Mouse (Mus musculus) layer of hippocampus, adult 8-10 months (tissue): ENCODE results near the gene Mab21l3. TPM values are rescaled to one million over a fixed set of nuclear protein-coding genes. Genes with fewer than 3 reads are reported as not detected.

ENCODE experiments used
- DNase-seq, 2 experiments: peaks; one replicate each; pipeline ENCODE4 v3.0.0; 2022; ENCODE audit warnings: low spot score in 2 of 2
- total RNA-seq, 4 experiments: library from RNA; stranded (reverse); gene quantifications; 2 replicates each; pipeline ENCODE4 v1.2.4; 2022

Gene Mab21l3
- total RNA-seq: not detected

DNA sequence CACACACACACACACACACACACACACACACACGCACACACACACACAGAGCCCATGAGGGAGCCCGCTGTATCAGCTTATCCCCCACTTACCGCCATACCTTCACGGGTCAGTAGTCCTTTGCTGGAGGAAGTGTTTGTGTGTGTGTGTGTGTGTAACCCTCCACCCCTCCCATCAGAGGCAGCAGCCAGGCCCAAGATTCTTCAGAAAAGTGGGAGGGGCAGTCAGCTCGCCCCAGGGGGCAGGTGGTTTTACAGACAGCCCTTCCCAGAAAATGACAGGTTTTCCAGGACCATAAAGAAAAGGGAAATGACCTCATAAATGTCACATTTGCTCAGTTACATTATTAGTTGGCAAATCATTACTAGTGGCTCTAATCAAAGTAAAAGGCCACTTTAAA, at the start of gene Mab21l3:
Gene Mab21l3, minus strand, starts transcription at position 144 of the 400 bp plus-strand sequence.
- DNase-seq: no peak

DNA sequence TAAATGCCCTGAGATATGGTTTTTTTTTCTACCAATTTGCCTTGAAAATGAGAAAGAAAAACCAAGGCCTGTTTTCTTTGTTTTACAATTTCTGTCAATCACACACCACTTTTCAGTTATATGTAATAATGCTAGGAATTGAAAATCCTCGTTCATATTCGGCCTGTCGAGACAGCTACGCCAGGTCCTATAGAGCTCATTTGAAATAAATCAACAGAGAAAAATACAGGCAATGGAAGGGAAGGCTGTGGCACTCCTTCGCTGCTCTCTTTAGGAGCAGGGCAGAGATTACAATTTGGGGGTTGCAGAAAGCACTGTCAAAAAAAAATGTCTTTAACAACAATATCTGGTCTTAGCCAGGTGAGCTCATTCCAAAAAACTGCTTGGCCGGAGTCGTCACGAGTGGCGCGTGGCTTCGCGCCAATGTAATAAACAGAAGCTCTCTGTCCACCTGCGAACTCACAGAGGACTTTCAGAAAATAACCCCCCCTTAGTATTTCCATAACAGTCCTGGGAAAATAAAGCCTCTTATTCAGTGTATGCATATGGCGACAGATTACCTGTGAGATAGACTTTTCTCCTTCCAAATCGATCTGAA, 48.7 kb upstream of the Mab21l3 start:
- no peak for DNase-seq

DNA sequence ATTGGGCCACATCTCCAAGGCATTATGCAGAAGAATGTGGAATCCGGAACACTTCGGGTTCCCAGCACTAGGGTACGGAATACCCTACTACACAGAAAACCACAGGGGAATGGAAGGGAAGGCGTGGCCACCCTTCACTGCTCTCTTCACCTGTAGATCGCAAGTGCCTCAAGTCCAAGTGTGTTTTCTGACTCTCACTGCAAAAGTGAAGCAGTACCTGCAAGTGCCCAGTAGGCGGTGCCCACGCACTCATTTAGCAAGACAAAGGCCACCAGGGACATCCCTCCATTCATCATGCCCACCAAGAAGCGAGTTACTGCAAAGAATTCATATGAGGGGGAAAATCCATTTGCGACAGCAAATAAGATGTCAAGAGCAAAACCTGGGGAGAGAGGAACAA, 48.1 kb upstream of the Mab21l3 start:
- DNase-seq: peak; percentile 53 to 68

DNA sequence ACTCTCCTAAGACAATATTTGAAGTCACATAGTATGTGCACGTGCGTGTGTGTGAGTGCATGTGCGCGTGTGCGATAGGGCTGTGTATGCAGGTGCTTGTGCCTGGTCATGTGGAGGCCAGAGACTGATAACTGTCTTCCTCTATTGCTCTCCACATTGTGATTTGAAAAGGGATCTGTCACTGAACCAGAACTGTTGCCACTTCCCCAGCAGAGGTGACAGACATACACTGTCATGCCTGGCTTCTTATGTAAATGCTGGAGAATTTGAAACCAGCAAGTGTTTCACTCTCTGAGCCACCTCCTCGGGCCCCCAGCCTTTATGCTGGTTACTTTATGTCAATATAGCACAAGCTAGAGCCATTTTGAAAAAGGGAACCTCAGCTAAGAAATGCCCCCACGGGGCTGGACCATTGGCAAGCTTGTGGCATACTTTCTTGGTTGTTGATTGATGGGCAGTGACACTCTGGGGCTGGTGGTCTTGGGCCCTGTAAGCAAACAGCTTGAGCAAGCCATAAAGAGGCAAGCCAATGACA, 46.7 kb upstream of the Mab21l3 start:
- DNase-seq: no peak

DNA sequence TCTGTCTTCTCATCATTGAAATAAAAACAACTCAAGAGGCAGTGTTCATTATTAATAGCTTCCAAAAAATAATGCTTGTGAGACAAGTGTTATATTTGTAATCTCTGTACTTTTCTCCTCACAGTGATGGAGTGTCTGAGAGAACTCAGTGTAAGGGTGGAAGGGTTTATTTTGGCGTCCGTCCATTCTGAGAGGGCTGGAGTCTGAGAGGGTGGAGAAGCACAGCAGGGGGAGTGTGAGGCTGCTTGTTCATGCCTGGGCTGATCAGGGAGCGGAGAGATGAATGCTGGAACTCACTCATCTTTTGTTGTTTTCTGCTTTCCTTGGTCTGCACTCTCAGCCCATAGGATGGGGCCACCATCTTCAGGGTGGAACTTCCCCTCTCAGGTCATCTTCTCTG, 36.8 kb upstream of the Mab21l3 start:
- DNase-seq: no peak

DNA sequence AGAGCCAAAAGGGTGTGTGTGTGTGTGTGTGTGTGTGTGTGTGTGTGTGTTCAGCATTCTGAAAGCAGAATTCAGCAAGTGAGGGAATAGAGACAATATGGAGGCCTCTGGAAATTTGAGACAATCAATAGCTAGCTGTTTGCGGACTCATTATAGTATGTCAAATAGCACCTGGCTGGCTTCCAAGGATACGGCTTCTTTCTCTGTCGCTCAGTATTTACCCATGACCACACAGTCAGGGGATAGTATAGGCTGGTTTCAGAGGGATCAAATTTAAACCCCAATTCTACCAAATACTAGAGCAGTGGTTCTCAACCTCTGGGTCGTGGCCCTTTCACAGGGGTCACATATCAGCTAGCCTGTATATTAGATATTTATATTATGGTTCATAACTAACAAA, 36.3 kb upstream of the Mab21l3 start:
- DNase-seq: no peak

DNA sequence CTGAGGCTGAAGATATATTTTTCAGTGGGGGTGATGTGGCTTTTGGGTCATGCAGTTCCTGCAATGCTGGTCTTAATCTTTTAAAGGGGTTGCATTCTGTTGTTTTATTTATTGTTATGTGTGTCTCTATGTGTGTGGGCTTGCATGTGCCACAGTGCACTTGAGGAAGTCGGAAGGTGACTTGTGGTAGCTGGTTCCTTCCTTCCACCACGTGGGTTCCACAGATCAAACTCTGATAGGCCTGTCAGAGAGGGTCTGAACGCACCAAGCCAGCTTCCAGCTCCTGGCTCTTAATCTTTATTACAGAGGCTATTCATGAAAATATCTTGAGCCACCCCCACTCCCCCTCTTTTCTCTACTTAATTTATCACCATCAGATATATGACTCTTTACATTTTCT, 35.1 kb upstream of the Mab21l3 start:
- DNase-seq: no peak

DNA sequence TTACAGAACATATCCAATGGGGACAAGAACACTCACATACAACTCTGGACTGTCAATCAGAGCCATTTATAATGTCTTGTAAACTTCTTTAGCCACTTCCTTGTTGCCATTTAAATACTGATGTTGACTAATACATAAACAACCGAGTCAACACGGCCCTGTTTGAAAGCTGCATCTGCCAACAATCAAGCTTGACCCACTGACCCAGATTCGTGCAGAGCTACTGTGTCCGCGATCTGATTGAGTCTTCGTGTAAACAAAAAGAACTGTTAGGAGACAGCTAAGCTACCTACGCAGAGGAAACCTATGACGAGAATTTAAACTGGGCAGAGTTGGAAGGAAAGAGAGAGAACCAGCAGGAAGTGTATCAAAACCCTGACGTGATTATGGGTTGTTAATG, 33.0 kb upstream of the Mab21l3 start:
- DNase-seq: no peak

DNA sequence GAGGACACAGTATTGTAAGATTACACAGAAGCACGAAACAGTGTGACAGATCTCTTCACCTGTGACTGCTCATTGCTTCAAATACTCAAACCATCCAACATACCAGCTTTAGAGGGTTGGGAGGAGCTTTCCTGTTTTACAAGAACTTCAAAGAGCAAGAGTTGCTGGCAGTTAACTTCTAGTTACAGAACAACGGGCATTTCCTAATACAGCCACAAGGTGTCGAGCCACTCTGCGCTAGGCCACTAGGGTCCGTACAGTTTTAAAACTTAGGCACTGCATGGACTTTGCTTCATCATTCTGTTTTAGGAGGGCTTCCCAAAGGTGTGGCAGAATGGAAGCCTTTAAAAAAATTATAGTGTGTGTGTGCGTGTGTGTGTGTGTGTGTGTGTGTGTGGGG, 32.1 kb upstream of the Mab21l3 start:
- DNase-seq: no peak

DNA sequence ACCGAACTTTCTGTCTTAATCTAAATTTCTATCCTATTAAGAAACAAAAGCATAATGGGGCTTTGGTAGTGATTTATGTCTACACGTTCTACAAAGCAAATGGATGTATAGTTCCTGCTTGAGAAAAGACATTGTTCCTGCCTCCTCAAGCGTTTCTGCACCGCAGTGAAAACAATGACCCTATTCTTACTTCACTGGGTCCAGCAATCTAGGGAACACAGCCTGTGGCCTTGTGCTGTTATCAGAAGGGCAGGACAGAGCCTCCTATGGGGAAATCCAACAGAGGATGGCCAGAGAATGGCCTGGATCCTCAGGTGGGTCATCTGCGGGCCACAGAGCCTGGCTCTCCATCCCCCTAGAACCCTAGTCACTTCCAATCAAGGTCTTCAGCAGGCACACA, 29.4 kb upstream of the Mab21l3 start:
- DNase-seq: no peak

DNA sequence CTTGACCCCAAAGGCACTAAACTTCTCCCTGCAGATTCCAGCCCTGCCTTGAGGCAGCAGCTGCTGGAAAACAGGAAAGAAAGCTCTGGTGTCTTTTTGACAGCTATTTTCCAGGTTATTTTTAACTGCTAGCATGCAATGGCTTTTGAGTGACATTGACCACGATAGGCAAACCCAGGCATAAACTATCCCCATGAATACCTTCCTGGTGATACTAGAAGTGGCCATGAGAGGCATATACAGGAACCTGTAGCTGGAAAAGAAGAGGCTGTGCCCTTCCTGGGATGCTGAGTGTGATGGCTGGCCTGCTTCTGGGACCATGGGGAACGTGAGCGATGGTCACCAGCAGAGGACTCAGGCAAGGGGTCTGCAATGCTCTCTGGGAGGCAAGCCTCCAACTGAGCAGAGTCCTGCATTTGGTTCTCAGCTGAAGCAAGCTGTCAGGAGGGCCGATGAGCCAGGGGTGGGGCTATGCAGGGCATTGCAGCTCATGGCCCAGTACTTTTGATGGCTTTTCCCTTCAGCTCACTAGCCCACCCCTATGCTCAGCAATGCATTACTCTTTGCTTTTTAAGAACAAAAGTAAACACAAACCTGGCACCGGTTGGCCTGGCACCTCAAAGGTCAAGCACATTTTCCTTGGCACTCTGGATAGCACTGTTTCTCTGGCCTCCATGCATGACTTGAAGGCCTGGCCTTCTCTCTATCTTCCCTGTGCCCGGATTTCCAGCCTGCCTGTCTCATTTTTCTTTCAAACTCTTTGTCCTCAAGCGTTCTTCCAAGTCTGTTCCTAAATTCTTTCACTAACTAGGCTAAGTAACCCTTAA, 27.9 kb upstream of the Mab21l3 start:
- no peak for DNase-seq

DNA sequence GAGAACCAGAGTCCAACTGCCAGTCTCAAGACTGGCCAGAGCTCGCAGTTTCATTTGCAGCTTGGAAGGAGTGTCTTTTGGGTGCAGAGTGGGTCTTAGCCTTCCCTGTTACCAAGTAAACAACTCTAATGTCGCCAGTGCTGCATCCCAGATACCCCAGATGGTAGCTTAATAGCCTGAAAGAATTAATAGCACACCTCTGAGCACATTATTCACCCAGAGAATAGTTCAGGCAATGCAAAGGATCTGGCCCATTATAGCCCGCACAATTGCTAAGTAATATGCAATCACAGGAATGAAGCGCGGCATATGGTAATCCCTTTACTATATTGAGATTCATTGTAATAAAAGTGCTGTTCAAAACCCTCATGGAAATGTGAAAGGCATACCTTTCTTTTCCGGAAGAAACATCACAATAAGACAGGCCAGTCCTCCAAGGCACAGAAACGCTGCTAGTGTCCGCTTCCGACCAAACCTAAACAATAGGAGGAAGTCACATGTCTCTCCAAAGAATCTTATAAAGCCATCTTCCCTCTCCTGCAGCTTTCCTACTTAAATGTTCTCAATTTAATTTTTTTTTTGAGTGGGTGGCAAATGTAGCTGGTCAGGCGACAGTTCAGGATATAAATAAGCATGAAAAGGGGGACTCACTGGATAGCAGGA, 26.6 kb upstream of the Mab21l3 start:
- no peak for DNase-seq

DNA sequence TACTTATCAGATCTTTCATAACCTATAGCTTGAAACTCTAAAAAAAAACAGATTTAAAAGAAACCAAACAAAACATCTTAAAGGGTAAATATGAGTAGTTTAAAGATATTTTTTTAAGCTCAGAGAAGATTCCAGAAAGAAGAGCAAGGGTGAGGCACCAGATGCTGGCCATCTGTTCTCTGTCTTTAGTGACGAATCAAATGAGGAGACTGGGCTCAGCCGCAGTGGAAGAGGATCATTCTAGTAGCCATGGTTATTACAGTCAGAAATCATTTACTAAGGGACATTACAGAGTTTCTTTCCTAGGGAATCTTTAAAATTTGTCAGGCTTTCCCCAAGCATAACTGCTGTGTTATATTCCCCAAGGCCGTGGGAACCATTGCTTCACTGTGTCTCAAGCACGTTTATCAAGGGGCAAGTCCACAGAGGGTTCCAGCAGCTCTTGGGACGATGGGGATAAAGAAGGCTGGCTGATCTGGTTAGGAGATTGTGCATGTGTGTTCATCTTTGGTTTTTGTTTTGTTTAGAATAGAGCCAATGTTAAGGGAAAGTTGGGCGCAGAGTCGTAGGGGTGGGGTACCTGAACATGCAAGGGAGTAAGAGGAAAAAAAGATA, 24.4 kb upstream of the Mab21l3 start:
- peak; percentile 33 to 35 for DNase-seq

DNA sequence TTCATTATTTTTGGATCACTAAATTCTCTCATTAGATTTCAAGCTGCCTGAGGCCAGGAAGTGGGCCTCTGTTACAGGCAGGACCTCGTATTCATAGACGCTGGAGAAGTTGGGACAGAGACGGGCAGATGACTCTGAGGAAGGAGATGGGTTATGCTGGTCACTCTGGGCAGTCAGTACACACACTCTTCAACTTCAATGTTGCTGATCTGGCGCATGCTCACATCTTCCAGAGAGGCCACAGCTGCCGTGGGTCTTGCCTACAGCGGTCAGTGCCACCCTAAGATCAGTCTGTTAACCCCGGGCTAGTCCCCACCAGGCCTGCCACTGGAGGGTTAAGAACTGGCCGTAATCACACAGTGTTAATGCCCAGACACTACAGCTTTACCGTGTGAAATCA, 23.2 kb upstream of the Mab21l3 start:
- DNase-seq: no peak

DNA sequence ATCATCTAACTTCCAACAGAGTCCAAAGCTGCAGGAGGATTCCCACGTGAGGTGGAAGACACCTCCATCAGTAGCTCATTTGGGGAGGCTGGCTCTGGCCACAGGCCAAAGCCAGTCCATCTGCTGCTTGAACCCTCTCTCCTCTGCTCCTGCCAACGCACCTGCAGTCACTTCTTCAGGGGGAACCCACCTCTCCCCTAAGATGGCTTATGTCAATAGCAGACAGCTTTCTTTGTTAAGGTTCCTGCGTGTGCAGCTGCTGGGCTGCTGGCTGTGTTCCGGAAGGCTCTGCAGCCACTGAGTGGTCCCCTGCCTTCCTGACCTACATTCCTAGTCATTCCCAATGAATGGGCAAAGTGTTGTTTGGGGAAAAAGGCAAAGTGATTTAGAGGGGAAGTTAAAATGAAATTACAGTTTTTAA, 18.3 kb upstream of the Mab21l3 start:
- no peak for DNase-seq

DNA sequence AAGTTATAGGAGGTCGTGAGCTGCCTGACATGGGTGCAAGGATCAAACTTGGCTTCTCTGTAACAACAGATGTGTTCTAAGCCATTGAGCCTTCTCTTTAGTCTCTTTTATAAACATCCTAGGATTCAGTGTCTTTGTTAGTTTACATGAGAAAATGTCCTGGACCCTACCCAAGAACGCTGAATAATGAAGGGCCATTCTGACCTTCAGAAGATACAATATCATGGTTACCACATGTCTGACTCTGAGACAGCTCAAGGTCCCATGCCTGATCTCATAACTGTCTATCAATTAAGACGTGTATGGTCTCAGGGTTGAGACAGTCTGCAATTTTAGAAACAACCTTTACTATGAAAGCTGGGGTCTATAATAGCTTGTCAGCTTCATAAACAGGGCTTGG, 13.1 kb upstream of the Mab21l3 start:
- DNase-seq: no peak

DNA sequence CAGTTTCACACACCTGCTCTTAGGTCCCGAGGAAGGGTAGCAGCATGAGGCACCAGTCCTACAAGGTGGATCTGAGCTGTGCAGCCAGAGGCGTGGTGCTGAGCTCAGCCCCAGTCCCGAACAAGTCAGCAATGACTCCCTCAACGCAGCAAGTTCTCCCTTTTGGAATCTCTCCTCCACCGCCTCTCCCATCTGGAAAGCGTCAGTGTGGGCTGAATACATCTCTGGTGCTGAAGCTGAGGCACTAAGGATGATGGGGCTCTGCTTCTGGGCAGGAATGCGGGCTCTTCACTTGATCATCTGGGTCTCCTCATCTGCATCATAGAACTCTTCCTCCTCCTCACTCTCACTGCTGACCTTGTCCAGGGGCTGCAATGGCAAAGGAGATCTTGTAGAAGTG, 11.4 kb upstream of the Mab21l3 start:
- peak in 1 of 2 experiments; percentile 28 for DNase-seq

DNA sequence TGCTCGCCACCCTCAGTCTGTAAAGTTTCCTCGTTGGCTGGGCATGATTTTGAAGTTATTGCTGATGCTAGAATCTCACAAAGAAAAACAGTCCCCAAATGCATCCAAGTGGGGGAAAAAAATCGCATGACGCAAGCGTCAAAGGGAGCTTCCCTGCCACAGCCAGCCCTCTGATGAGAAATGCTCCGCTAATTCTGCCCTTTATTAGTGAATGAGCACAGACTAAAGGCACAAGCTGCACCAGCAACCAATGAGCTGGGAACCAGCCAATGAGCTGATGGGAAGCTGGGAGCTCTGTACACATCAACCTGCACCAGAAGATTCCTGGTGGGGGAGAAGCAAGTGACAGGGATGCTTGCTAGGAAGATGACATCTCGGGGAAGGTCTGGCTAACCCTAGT, 11.0 kb upstream of the Mab21l3 start:
- no peak for DNase-seq

DNA sequence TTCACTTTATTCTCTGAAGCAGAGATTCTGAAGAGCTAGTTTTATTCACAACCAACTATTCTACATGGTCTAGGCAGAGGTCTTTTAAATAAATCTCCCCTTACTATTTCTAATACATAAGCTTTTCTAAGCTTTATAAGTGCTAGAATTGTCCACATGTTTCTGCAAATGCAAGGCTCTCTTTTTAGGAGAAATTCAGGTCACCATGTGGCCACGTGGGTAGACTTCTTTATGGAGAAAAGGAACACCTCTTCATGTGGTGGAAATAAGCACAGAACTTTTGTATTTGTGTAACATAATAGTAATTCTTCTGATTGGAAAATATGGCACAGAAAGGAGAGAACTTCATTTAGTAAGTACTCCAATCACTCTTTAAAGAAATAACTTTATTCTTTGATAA, 5.3 kb upstream of the Mab21l3 start:
- no peak for DNase-seq

DNA sequence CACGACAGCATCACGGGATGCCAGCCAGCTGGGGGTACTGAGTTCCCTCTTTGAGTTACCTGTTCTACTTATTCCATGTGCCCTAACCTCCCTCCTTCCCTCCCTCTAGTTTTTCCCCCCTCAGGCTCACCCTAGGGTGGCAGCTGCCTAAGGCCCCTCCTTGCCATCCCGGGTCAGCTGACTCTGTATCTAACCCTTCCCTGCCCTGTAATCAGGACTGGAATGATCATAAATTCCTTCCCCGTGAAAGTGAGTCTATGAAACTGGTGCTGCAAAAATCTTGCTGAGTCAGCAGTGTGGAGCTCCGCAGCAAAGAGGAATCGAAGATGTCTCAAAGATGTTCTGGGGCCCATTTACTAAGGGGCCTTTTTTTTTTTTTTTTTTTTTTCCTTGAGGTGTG, 2.6 kb upstream of the Mab21l3 start:
- no peak for DNase-seq

DNA sequence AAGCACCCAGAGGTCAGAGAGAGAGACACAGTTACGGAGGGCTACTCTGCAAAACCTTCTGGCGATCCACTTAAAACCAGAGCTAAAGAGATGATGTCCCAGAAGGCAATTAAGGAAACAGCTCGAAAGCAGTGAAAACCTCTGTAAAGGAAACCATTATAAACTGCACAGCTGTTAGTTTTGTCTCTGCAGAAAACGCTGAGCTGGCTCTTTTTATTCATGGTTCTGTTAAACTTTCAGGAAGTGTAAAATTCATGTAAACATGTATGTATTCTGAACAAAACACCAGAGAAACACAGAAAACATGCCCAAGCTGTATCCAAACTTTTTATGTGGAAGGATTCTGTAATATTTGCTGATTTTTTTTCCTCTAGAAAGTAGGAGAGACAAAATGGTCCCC, 2.7 kb downstream of the Mab21l3 start:
- no peak for DNase-seq
